Mouse (Mus musculus) myocyte (in vitro differentiated cells): ENCODE data around the gene Cpt1c. TPM values are rescaled to one million over a fixed set of nuclear protein-coding genes. Genes with fewer than 3 reads are reported as not detected.
A peak's percentile ranks its signal among the peaks of the same experiment; 100 is the strongest.

Experiments
- H3K27me3 ChIP-seq: one replicate; pipeline ENCODE4 v1.6.1; 2011; ENCODE audit not compliant: control insufficient read depth, insufficient read depth, insufficient read length
- H3K36me3 ChIP-seq: one replicate; pipeline ENCODE4 v1.6.1; 2011; ENCODE audit not compliant: control insufficient read depth, insufficient read depth
- H3K4me2 ChIP-seq: one replicate; pipeline ENCODE4 v1.6.1; 2011; ENCODE audit warnings: low read depth, control low read depth
- H3K4me3 ChIP-seq: one replicate; pipeline ENCODE4 v1.5.1; 2011; ENCODE audit warnings: mild to moderate bottlenecking, control low read depth, moderate library complexity
- H3K79me2 ChIP-seq: one replicate; pipeline ENCODE4 v1.6.1; 2011; ENCODE audit not compliant: control insufficient read depth, insufficient read depth
- H3ac ChIP-seq: one replicate; pipeline ENCODE4 v1.6.1; 2011; ENCODE audit not compliant: control insufficient read depth, insufficient read length
- CEBPB ChIP-seq: IDR thresholded peaks from 2 replicates; pipeline ENCODE4 v1.6.1; 2011; ENCODE audit warnings: mild to moderate bottlenecking, moderate library complexity; ENCODE audit not compliant: poor library complexity, insufficient read depth, severe bottlenecking
- E2F4 ChIP-seq: IDR thresholded peaks from one replicate; pipeline ENCODE4 v1.6.1; 2011; ENCODE audit warnings: mild to moderate bottlenecking, control low read depth, moderate library complexity; ENCODE audit not compliant: insufficient read depth
- MAX ChIP-seq: IDR thresholded peaks from one replicate; pipeline ENCODE4 v1.6.1; 2011; ENCODE audit warnings: low read depth, mild to moderate bottlenecking, control low read depth
- MYOD1 ChIP-seq, 3 experiments: IDR thresholded peaks; one replicate each; pipeline ENCODE4 v1.6.1; 2011; ENCODE audit warnings: control low read depth in 2 of 3, low read depth in 2 of 3, mild to moderate bottlenecking in 2 of 3, moderate library complexity in 1 of 3; ENCODE audit not compliant: insufficient read length in 2 of 3, control insufficient read depth in 1 of 3
- MYOG ChIP-seq, 3 experiments: IDR thresholded peaks; one replicate each; pipeline ENCODE4 v1.6.1; 2011; ENCODE audit warnings: control low read depth in 2 of 3, low read depth in 2 of 3, mild to moderate bottlenecking in 2 of 3; ENCODE audit not compliant: insufficient read length in 2 of 3, control insufficient read depth in 1 of 3, insufficient read depth in 1 of 3
- POLR2A ChIP-seq: IDR thresholded peaks from one replicate; pipeline ENCODE4 v1.6.1; 2011; ENCODE audit warnings: low read depth, mild to moderate bottlenecking, control low read depth, moderate library complexity; ENCODE audit not compliant: insufficient read length
- POLR2AphosphoS2 ChIP-seq: IDR thresholded peaks from one replicate; pipeline ENCODE4 v1.6.1; 2011; ENCODE audit warnings: low read depth, control low read depth; ENCODE audit not compliant: insufficient read length
- REST ChIP-seq: IDR thresholded peaks from one replicate; pipeline ENCODE4 v1.6.1; 2011; ENCODE audit warnings: mild to moderate bottlenecking, control low read depth, moderate library complexity; ENCODE audit not compliant: insufficient read depth, insufficient read length
- SRF ChIP-seq: IDR thresholded peaks from one replicate; pipeline ENCODE4 v1.6.1; 2011; ENCODE audit warnings: low read depth; ENCODE audit not compliant: control insufficient read depth, insufficient read length
- TCF12 ChIP-seq: IDR thresholded peaks from one replicate; pipeline ENCODE4 v1.6.1; 2011; ENCODE audit warnings: mild to moderate bottlenecking, control low read depth; ENCODE audit not compliant: poor library complexity, insufficient read depth, severe bottlenecking
- TCF3 ChIP-seq: IDR thresholded peaks from one replicate; pipeline ENCODE4 v1.6.1; 2011; ENCODE audit warnings: low read depth, control low read depth; ENCODE audit not compliant: insufficient read length
- USF1 ChIP-seq: IDR thresholded peaks from one replicate; pipeline ENCODE4 v1.6.1; 2011; ENCODE audit warnings: low read depth, mild to moderate bottlenecking, control low read depth, moderate library complexity
- polyA plus RNA-seq: library from polyadenylated mRNA; unstranded; fragments of >200 nt; fragmentation: generic; extraction: Trizol; gene quantifications from one replicate; pipeline ENCODE4 v1.2.1, GENCODE M21; 2012; ENCODE audit warnings: missing spikeins

Gene Cpt1c
- polyA plus RNA-seq, 1 experiment: 2.7 TPM

DNA sequence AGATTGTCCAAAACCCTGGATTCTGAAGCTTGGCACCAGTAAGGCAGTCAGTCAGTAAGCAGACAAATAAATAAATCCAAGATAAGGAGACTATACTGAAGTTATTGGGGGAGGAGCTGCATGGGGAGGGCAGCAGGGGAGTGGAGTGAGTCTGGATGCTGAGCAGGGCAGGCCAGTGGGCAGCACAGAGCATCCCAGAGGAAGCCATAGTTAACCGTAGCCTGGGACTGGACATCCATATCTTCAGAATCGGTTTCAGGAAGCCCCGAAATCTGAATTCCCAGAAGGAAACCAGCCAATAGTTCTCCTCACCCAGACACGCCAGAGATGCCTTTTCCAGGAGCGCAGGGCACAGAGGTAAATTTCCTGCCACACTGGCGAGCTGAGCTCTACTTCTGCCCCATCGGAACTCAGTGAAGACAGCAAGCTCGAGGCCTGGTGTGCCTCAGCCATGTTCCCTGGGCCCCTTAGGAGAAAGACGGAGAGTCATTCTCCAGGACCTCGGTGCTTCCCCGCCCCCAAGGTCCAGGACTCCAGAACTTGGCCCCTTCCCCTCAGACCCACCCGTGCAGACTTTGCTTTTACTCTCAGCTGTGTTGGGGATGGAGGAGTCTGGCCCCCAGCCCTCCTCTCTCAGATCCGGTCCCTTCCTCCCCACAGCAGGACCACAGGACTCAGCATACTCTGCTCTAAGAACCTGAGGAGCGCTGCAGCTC is 1.1 kb downstream of the Cpt1c start:
- peak overlapping the region; percentile 47 for H3K4me2 ChIP-seq
- H3ac ChIP-seq: no peak overlapping the region
- no peaks in the 10 kb centered on the region for H3K79me2 ChIP-seq
- peak overlapping the region; percentile 14 for H3K4me3 ChIP-seq
- no peaks in the 10 kb centered on the region for H3K27me3 ChIP-seq
- peaks cover 9% of the 10 kb centered on the region for H3K36me3 ChIP-seq
- peak; percentile 27 for TF ChIP-seq POLR2AphosphoS2
- TF ChIP-seq TCF3: no peak
- TF ChIP-seq MYOD1 (IDR thresholded peaks at IDR 0.05; ENCODE audit: control insufficient read depth in 1 of 3, insufficient read length in 2 of 3, low read depth in 2 of 3): no peak

DNA sequence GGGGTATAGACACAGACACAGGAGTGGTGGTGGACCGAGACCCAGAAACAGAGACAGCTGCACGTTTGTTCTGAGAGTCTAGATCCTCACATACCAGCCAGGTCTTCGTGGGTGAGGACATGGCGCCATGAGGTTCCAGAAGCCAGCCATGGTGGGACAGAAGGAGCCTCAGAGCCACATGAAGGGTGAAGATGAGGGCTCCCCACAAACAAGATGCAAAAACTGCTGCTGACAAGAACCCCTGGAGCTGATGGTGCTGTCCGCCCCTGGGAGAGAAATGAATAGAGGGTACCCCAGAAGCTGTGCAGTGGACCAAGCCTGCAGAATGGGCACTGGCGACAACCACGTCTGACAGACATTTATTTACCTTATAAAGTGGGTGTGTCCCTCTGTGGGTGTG is 3.5 kb downstream of the Cpt1c start:
- H3K79me2 ChIP-seq: no peaks in the 10 kb centered on the region
- H3K27me3 ChIP-seq: no peaks in the 10 kb centered on the region
- H3K4me3 ChIP-seq: no peak overlapping the region
- no peaks in the 10 kb centered on the region for H3K36me3 ChIP-seq
- no peak overlapping the region for H3ac ChIP-seq
- TF ChIP-seq E2F4: no peak
- no peak for TF ChIP-seq REST
- TF ChIP-seq MAX: no peak
- no peak for TF ChIP-seq USF1
- TF ChIP-seq POLR2AphosphoS2: no peak
- TF ChIP-seq SRF: no peak
- TF ChIP-seq CEBPB: no peak
- TF ChIP-seq TCF3: no peak
- no peak for TF ChIP-seq TCF12
- no peak for TF ChIP-seq MYOG (IDR thresholded peaks at IDR 0.05; ENCODE audit: control insufficient read depth in 1 of 3, insufficient read depth in 1 of 3, insufficient read length in 2 of 3, low read depth in 2 of 3)
- TF ChIP-seq POLR2A: no peak
- no peak for TF ChIP-seq MYOD1 (IDR thresholded peaks at IDR 0.05; ENCODE audit: control insufficient read depth in 1 of 3, insufficient read length in 2 of 3, low read depth in 2 of 3)
- H3K4me2 ChIP-seq: no peak overlapping the region

DNA sequence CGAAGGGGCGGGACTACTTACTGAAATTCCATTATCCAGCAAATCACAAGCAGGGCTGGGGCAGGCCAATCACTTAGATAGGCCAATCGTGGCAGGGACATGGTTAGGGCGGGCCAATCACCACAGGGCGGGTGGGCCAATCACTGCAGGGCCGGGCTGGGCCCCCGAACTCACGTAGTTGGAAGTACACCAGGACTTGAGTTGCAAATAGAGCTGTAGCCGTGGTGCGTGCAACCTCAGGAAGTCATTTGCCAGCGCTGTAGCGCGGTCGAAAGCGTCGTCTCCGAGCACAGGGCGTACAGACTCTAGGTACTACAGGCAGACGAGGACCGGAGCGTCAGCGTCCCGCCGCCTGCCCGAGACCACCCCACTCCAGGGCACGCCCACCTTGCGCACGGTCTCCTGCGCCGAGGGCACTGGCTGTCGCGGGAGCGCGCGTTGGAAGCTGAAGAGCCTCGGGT is 4.4 kb downstream of the Cpt1c start:
- TF ChIP-seq POLR2A: no peak
- no peak for TF ChIP-seq REST
- TF ChIP-seq SRF: no peak
- no peak for TF ChIP-seq USF1
- TF ChIP-seq MYOD1 (IDR thresholded peaks at IDR 0.05; ENCODE audit: control insufficient read depth in 1 of 3, insufficient read length in 2 of 3, low read depth in 2 of 3): no peak
- no peak for TF ChIP-seq CEBPB
- TF ChIP-seq POLR2AphosphoS2: no peak
- no peak for TF ChIP-seq TCF3
- TF ChIP-seq E2F4: no peak
- TF ChIP-seq TCF12: no peak
- TF ChIP-seq MYOG (IDR thresholded peaks at IDR 0.05; ENCODE audit: control insufficient read depth in 1 of 3, insufficient read depth in 1 of 3, insufficient read length in 2 of 3, low read depth in 2 of 3): no peak
- no peak for TF ChIP-seq MAX
- no peaks in the 10 kb centered on the region for H3K27me3 ChIP-seq

DNA sequence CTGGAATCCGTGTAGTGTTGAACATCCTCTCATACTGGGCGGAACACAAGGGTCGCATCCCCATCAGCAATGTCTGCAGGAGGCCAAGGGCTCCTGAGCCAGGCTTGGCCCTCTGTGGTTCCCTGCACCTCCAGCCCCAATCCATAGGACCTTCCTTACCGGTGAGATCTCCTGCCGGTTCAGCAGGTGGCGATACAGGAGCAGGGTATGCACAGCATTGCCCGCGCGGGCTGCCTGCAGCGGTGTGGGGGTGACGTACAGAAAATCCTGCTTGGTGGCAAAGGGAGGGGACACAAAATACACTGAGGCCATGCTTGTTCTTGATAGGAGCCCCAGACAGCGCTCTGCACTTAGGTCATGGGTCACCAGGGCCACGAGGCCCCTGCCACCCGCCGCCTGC is 8.0 kb downstream of the Cpt1c start:
- Histone ChIP-seq H3K27me3 (no peaks in the 10 kb centered on the region), H3K4me2 (no peak overlapping the region), H3K36me3 (no peaks in the 10 kb centered on the region), H3ac (no peak overlapping the region), H3K4me3 (no peak overlapping the region), H3K79me2 (no peaks in the 10 kb centered on the region)
- no peak for TF ChIP-seq SRF
- no peak for TF ChIP-seq E2F4
- no peak for TF ChIP-seq POLR2AphosphoS2
- no peak for TF ChIP-seq POLR2A
- no peak for TF ChIP-seq TCF12

More for the DNA sequence above, 4.4 kb downstream of the Cpt1c start:
- H3K36me3 ChIP-seq: no peaks in the 10 kb centered on the region
- H3K79me2 ChIP-seq: no peaks in the 10 kb centered on the region
- no peak overlapping the region for H3K4me2 ChIP-seq
- no peak overlapping the region for H3K4me3 ChIP-seq
- no peak overlapping the region for H3ac ChIP-seq

DNA sequence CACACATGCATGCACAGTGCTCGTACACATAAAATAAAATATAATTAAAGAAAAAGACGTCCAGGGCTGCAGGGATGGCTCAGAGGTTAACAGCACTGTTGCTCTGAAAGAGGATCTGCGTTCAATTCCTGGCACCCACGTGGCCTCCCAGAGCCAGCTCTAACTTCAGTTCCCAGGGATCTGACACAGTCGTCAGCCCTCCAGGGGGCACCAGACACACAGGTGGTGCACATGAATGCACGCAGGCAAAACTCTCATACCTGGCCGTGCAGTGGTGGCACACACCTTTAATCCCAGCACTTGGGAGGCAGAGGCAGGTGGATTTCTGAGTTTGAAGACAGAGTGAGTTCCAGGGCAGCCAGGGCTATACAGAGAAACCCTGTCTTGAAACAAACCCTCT is 8.7 kb downstream of the Cpt1c start:
- Histone ChIP-seq H3K79me2 (no peaks in the 10 kb centered on the region), H3ac (no peak overlapping the region), H3K4me3 (no peak overlapping the region), H3K27me3 (no peaks in the 10 kb centered on the region), H3K4me2 (no peak overlapping the region), H3K36me3 (no peaks in the 10 kb centered on the region)
- no peak for TF ChIP-seq REST

DNA sequence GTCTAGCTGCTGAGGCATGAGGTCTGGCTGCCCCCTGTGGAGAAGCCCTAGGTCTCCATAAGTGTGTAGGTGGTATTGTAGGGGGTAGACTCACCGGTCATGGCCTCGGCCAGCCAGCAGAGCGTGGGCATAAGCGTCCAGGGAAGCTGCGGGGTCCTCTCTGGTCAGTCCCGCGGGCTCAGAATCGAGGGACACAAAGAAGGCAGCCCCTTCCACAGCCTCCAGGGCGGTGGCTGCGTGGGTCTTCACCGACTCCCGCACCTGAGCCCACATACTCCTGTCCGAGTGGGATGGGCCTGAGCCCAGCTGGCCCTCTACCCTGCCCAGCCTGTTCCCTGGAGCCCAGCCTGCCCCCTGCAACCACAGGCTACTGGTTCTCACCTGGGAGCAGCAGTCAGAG is 9.7 kb downstream of the Cpt1c start:
- no peak overlapping the region for H3ac ChIP-seq
- no peaks in the 10 kb centered on the region for H3K27me3 ChIP-seq
- H3K4me2 ChIP-seq: no peak overlapping the region
- H3K4me3 ChIP-seq: no peak overlapping the region
- TF ChIP-seq CEBPB (no peak), POLR2A (no peak)
- H3K79me2 ChIP-seq: no peaks in the 10 kb centered on the region
- H3K36me3 ChIP-seq: no peaks in the 10 kb centered on the region
